Mouse (Mus musculus) heart, embryonic 12.5 days (tissue): Measurements from ENCODE around the gene Fuz. TPM values are rescaled to one million over a fixed set of nuclear protein-coding genes. Genes with fewer than 3 reads are reported as not detected.

Source experiments
- ATAC-seq: fragments of 200-750 bp; cut with Nextera tagmentation; 2 replicates; pipeline ENCODE4 v1.8.0; 2017; ENCODE audit warnings: moderate TSS enrichment, moderate library complexity; ENCODE audit not compliant: insufficient number of reproducible peaks, low FRiP score
- H3K27ac ChIP-seq: fragments of 300-500 bp; sonication (generic); 2 replicates; pipeline ENCODE4 v1.5.1; 2016; ENCODE audit warnings: mild to moderate bottlenecking, moderate library complexity; ENCODE audit not compliant: poor library complexity, severe bottlenecking
- H3K27me3 ChIP-seq: fragments of 300-500 bp; sonication (generic); replicated peaks from 2 replicates; pipeline ENCODE4 v1.6.1; 2016; ENCODE audit warnings: mild to moderate bottlenecking, moderate library complexity
- H3K36me3 ChIP-seq: fragments of 300-500 bp; sonication (generic); 2 replicates; pipeline ENCODE4 v1.6.1; 2016; ENCODE audit warnings: mild to moderate bottlenecking, moderate library complexity
- H3K4me1 ChIP-seq: fragments of 300-500 bp; sonication (generic); replicated peaks from 2 replicates; pipeline ENCODE4 v1.6.1; 2016; ENCODE audit warnings: mild to moderate bottlenecking
- H3K4me2 ChIP-seq: fragments of 300-500 bp; sonication (generic); 2 replicates; pipeline ENCODE4 v1.6.1; 2016; ENCODE audit warnings: mild to moderate bottlenecking, moderate library complexity
- H3K4me3 ChIP-seq: fragments of 300-500 bp; sonication (generic); 2 replicates; pipeline ENCODE4 v1.5.1; 2016; ENCODE audit warnings: mild to moderate bottlenecking
- H3K9ac ChIP-seq: fragments of 300-500 bp; sonication (generic); 2 replicates; pipeline ENCODE4 v1.6.1; 2016; ENCODE audit warnings: mild to moderate bottlenecking, moderate library complexity
- H3K9me3 ChIP-seq: fragments of 300-500 bp; sonication (generic); replicated peaks from 2 replicates; pipeline ENCODE4 v1.6.1; 2016; ENCODE audit warnings: mild to moderate bottlenecking, moderate library complexity
- WGBS: fragments of 180-500 bp; shearing (Covaris S2); methylation state at CpG from one replicate; pipeline ENCODE4 v1.1.7; 2016; 5-methylcytosine and 5-hydroxymethylcytosine counted together
- polyA plus RNA-seq: library from polyadenylated mRNA; unstranded; fragments of >200 nt; fragmentation: Nextera tagmentation; extraction: Ambion mirVana; gene quantifications from 2 replicates; pipeline ENCODE4 v1.2.1, GENCODE M21; 2016

The Fuz gene
- polyA plus RNA-seq, 1 experiment from 2014 or later = 12.6 TPM

DNA sequence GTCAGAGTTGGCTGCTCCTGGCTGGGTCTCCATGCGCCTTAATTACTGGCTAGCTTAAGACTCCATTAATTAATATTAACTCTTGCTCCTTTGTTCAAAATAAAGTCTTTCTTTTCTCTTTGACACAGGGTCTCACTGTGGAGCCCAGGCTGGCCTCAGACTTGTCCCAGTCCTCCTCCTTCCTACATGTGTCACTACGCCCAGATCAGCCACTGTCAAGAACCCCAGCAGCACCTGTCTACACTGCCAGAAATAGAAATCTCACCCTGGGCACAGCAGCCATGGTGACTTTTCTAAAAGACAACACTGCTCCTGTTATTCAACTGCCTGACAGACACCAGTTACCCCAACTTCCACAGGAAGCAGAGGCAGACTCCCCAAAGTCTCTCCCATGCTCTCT, 18.5 kb downstream of the Fuz start:
- WGBS = 72% methylated on average over 2 of the region's 2 CpGs
- H3K27ac ChIP-seq = 0 out of 2 replicates have a peak overlapping the region, but pooled peaks have one; percentile 32
- no peaks in the 10 kb centered on the region for H3K27me3 ChIP-seq
- peaks cover 40% of the 10 kb centered on the region for H3K4me1 ChIP-seq
- no peaks in the 10 kb centered on the region for H3K9me3 ChIP-seq
- ATAC-seq = no peak
- peaks cover 71% of the 10 kb centered on the region for H3K36me3 ChIP-seq
- no peak overlapping the region for H3K4me3 ChIP-seq
- H3K9ac ChIP-seq = no peak overlapping the region
- no peak overlapping the region for H3K4me2 ChIP-seq

DNA sequence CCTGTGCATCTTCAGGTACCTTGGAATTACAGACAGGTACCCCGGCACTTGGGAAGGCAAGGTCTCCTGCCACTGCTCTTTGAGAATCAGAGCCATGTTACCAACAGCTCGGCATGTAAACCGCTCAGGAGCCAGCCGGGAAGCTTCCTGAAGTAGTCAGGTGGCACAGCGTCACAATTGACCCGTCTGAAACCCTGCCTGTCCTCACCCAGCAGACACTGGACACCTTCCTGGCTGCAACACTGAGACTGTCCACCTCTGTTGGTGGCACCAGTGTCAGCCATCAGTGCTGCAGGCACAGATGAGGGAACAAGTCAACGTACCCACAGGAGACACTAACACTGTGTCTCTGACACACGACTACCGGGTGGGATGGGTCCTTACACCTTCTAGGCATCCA, 19.4 kb downstream of the Fuz start:
- H3K4me3 ChIP-seq = no peak overlapping the region
- no peak for ATAC-seq
- peaks cover 40% of the 10 kb centered on the region for H3K4me1 ChIP-seq
- no peaks in the 10 kb centered on the region for H3K9me3 ChIP-seq
- H3K36me3 ChIP-seq = peaks cover 70% of the 10 kb centered on the region
- no peak overlapping the region for H3K27ac ChIP-seq
- H3K4me2 ChIP-seq = no peak overlapping the region
- H3K27me3 ChIP-seq = no peaks in the 10 kb centered on the region
- WGBS = 92% methylated on average over 9 of the region's 9 CpGs
- no peak overlapping the region for H3K9ac ChIP-seq

- no peak overlapping the region for H3K27ac ChIP-seq
- no peak overlapping the region for H3K4me2 ChIP-seq
- H3K36me3 ChIP-seq = peaks cover 62% of the 10 kb centered on the region
- 80% methylated on average over 6 of the region's 6 CpGs for WGBS
- ATAC-seq = no peak
- H3K27me3 ChIP-seq = no peaks in the 10 kb centered on the region
- no peak overlapping the region for H3K4me3 ChIP-seq
- H3K9ac ChIP-seq = no peak overlapping the region
- H3K4me1 ChIP-seq = peaks cover 40% of the 10 kb centered on the region
- no peaks in the 10 kb centered on the region for H3K9me3 ChIP-seq
These were observed 20.3 kb downstream of the Fuz start for GRCm38 (mm10) chr7:44916191-44916590.

- ATAC-seq = no peak
- 92% methylated on average over 4 of the region's 4 CpGs for WGBS
- Histone ChIP-seq H3K36me3 (peaks cover 59% of the 10 kb centered on the region), H3K9ac (no peak overlapping the region), H3K4me2 (no peak overlapping the region), H3K4me1 (peaks cover 40% of the 10 kb centered on the region), H3K9me3 (no peaks in the 10 kb centered on the region), H3K4me3 (no peak overlapping the region), H3K27me3 (no peaks in the 10 kb centered on the region), H3K27ac (no peak overlapping the region)
These were observed 21.0 kb downstream of the Fuz start for GRCm38 (mm10) chr7:44916881-44917280.

DNA sequence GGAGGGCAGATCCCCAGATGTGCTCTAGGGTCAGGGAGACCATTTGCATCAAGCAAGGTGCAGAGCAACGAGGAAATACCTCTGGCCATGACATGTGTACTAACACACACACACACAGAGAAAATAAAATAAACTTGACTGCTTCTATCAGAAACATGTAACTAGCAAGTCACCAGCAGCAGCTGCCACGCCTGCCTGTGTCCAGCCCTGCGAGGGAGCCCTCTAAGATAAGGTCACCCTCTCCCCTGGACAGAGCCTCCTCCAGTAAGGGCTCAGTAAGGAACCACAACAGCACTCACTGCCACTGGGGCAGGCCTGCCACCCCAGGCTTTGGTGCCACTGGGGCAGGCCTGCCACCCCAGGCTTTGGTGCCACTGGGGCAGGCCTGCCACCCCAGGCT, 22.3 kb downstream of the Fuz start:
- Histone ChIP-seq H3K27ac (no peak overlapping the region), H3K9me3 (no peaks in the 10 kb centered on the region), H3K4me3 (no peak overlapping the region), H3K27me3 (no peaks in the 10 kb centered on the region), H3K36me3 (peaks cover 60% of the 10 kb centered on the region), H3K9ac (peak overlapping the region; percentile 22; the same call in 1 of the 2 replicates), H3K4me1 (peaks cover 40% of the 10 kb centered on the region), H3K4me2 (no peak overlapping the region)
- WGBS = 58% methylated on average over 3 of the region's 3 CpGs
- ATAC-seq = no peak

- Histone ChIP-seq H3K36me3 (peaks cover 59% of the 10 kb centered on the region), H3K27ac (no peak overlapping the region), H3K4me1 (peaks cover 37% of the 10 kb centered on the region), H3K9ac (no peak overlapping the region), H3K9me3 (no peaks in the 10 kb centered on the region), H3K4me3 (no peak overlapping the region), H3K4me2 (no peak overlapping the region), H3K27me3 (no peaks in the 10 kb centered on the region)
- no peak for ATAC-seq
- 94% methylated on average over 5 of the region's 5 CpGs for WGBS
These were observed 23.2 kb downstream of the Fuz start for GRCm38 (mm10) chr7:44919127-44919526.

GRCm38 (mm10) chr7:44922530-44922929, 26.7 kb downstream of the Fuz start:
- peaks cover 23% of the 10 kb centered on the region for H3K4me1 ChIP-seq

DNA sequence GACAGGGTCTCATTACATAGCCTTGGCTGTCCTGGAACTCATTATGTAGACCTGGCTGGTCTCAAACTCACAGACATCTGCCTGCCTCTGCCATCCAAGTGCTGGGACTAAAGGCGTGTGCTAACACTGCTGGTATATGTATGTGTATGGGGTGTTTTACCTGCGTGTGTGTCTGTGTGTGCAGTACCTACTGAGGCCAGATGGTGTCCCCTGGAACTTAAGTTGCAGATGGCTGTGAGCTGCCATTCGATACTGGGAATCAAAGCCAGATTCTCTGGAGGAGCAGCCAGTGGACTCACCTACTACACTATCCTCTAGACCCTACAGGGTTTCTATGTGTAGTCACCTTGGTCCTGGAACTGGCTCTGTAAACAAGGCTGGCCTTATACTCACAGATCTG, 29.6 kb downstream of the Fuz start:
- H3K9ac ChIP-seq = no peak overlapping the region
- H3K36me3 ChIP-seq = peaks cover 55% of the 10 kb centered on the region
- H3K27me3 ChIP-seq = no peaks in the 10 kb centered on the region
- no peak overlapping the region for H3K27ac ChIP-seq
- ATAC-seq = no peak
- H3K4me1 ChIP-seq = peaks cover 24% of the 10 kb centered on the region
- WGBS = 80% methylated on average over 3 of the region's 3 CpGs
- H3K4me3 ChIP-seq = no peak overlapping the region
- H3K9me3 ChIP-seq = no peaks in the 10 kb centered on the region
- no peak overlapping the region for H3K4me2 ChIP-seq

More at GRCm38 (mm10) chr7:44922530-44922929, 26.7 kb downstream of the Fuz start:
- no peak overlapping the region for H3K4me3 ChIP-seq
- peaks cover 68% of the 10 kb centered on the region for H3K36me3 ChIP-seq
- H3K9ac ChIP-seq = no peak overlapping the region
- ATAC-seq = no peak
- no peak overlapping the region for H3K27ac ChIP-seq
- no peaks in the 10 kb centered on the region for H3K9me3 ChIP-seq
- H3K4me2 ChIP-seq = no peak overlapping the region
- H3K27me3 ChIP-seq = no peaks in the 10 kb centered on the region

- H3K36me3 ChIP-seq = peaks cover 36% of the 10 kb centered on the region
- WGBS = 0% methylated on average over 1 of the region's 1 CpGs
- no peak for ATAC-seq
- H3K4me1 ChIP-seq = peaks cover 27% of the 10 kb centered on the region
- peak overlapping the region; percentile 94 for H3K9ac ChIP-seq
- H3K4me3 ChIP-seq = peak overlapping the region; percentile 94
- no peaks in the 10 kb centered on the region for H3K9me3 ChIP-seq
- peak overlapping the region; percentile 83 for H3K27ac ChIP-seq
- H3K4me2 ChIP-seq = peak overlapping the region; percentile 92
- no peaks in the 10 kb centered on the region for H3K27me3 ChIP-seq
These were observed 32.7 kb downstream of the Fuz start for GRCm38 (mm10) chr7:44928570-44928969.

DNA sequence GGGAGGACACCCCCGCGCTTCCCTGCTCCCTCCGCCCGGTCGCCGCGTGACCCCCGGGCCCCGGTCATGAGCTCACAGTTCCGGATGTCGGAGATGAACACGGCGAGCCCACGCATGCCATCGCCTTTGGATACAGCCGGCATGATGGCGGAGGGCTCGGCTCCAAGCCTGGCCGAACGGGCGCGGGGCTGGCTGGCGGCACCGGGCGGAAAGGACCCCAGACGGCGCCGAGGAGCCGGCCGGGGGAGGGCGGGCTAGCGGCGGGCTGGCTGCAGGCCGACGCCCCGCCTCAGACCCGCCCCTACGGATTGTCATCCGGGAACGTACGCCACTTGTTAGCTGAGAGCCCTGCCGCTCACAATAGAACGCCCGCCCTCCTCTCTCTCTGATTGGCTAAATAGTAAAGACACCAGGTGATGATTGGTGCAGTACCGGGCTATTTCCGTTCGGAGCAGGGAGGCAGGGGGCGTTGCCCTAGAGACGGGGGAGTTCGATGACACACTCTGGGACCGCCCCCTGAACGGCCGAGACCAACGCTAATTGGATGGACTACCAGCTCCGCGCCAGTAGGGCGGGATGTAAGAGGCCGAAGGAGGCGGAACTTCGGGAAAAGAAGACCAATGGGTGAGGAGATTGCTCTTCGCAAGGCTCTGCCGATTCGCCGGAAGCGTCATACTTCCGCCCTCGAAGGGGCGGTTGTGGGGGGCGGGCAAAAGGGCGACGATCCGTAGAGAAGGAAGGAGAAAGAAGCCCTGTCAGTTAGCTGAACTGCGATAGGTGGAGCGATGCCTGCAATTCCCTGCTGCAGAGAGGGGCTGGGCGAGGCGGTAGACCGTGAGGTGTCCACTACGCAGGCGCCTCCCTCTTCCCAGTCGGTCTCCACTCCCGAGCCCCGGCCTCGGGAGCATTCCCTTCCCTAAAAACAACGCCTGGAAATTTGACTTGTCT, 33.6 kb downstream of the Fuz start, which contains the start of gene Ap2a1:
Gene Ap2a1, minus strand, starts transcription at position 293 of the 948 bp plus-strand sequence.
- peak within 1 kb of the TSS; percentile 94 for H3K9ac ChIP-seq
- H3K4me3 ChIP-seq = peak within 1 kb of the TSS; percentile 94
- peak within 1 kb of the TSS; percentile 83 for H3K27ac ChIP-seq
- under 1% methylated on average over 84 of the region's 84 CpGs for WGBS
- peak; percentile 99 for ATAC-seq
- H3K9me3 ChIP-seq = no peaks in the 10 kb centered on the region
- H3K4me1 ChIP-seq = peaks cover 27% of the 10 kb centered on the region
- no peaks in the 10 kb centered on the region for H3K27me3 ChIP-seq
- H3K36me3 ChIP-seq = peaks cover 27% of the 10 kb centered on the region
- peak within 1 kb of the TSS; percentile 92 for H3K4me2 ChIP-seq

GRCm38 (mm10) chr7:44938680-44939079, 42.8 kb downstream of the Fuz start:
- no peaks in the 10 kb centered on the region for H3K36me3 ChIP-seq
- H3K27me3 ChIP-seq = no peaks in the 10 kb centered on the region
- no peaks in the 10 kb centered on the region for H3K4me1 ChIP-seq
- H3K27ac ChIP-seq = no peak overlapping the region
- H3K9ac ChIP-seq = no peak overlapping the region
- 81% methylated on average over 4 of the region's 4 CpGs for WGBS
- no peak overlapping the region for H3K4me3 ChIP-seq
- H3K9me3 ChIP-seq = peaks cover 8% of the 10 kb centered on the region
- ATAC-seq = no peak
- no peak overlapping the region for H3K4me2 ChIP-seq
